Mouse (Mus musculus): ENCODE results near the gene Kcnq1. TPM values are rescaled to one million over a fixed set of nuclear protein-coding genes. Genes with fewer than 3 reads are reported as not detected.

The Kcnq1 gene
- polyA plus RNA-seq, 1 experiment from 2014 or later: 10.5 TPM

- Histone ChIP-seq H3K9me3 (ENCODE audit: control insufficient read depth) (no peaks in the 10 kb centered on the region), H3K4me2 (replicated peaks; ENCODE audit: low read depth) (no peak overlapping the region), H3K4me3 (ENCODE audit: low read depth, low read length) (no peak overlapping the region), H3K4me1 (replicated peaks; ENCODE audit: control insufficient read depth, insufficient read depth, low read length) (no peaks in the 10 kb centered on the region), H3K27ac (ENCODE audit: low read depth, low read length) (no peak overlapping the region), H3K27me3 (replicated peaks; ENCODE audit: control insufficient read depth, insufficient read depth, low read length) (no peaks in the 10 kb centered on the region), H3K36me3 (ENCODE audit: control insufficient read depth, insufficient read depth) (no peaks in the 10 kb centered on the region), H3K9ac (ENCODE audit: low read depth, low read length) (no peak overlapping the region)
- TF ChIP-seq CTCF (IDR thresholded peaks at IDR 0.05; ENCODE audit: low read depth): no peak
- 75% methylated on average over 4 of the region's 4 CpGs for WGBS
- no peak for ATAC-seq
These were observed 104.6 kb downstream of the Kcnq1 start for GRCm38 (mm10) chr7:143210796-143211195.

GRCm38 (mm10) chr7:143251206-143251605, 145.0 kb downstream of the Kcnq1 start:
- Histone ChIP-seq H3K27ac (ENCODE audit: low read depth, low read length) (no peak overlapping the region), H3K9ac (ENCODE audit: low read depth, low read length) (no peak overlapping the region), H3K36me3 (ENCODE audit: control insufficient read depth, insufficient read depth) (peaks cover 7% of the 10 kb centered on the region; the same call in 1 of the 2 replicates), H3K27me3 (replicated peaks; ENCODE audit: control insufficient read depth, insufficient read depth, low read length) (no peaks in the 10 kb centered on the region), H3K9me3 (ENCODE audit: control insufficient read depth) (0 out of 2 replicates have a peak, but pooled peaks cover 10% of the 10 kb centered on the region), H3K4me2 (replicated peaks; ENCODE audit: low read depth) (no peak overlapping the region), H3K4me1 (replicated peaks; ENCODE audit: control insufficient read depth, insufficient read depth, low read length) (no peaks in the 10 kb centered on the region), H3K4me3 (ENCODE audit: low read depth, low read length) (no peak overlapping the region)
- WGBS: 81% methylated on average over 2 of the region's 2 CpGs
- TF ChIP-seq CTCF (IDR thresholded peaks at IDR 0.05; ENCODE audit: low read depth): no peak
- ATAC-seq: no peak

- H3K4me2 ChIP-seq (replicated peaks; ENCODE audit: low read depth): no peak overlapping the region
- ATAC-seq: no peak
- H3K36me3 ChIP-seq (ENCODE audit: control insufficient read depth, insufficient read depth): peaks cover 7% of the 10 kb centered on the region; the same call in 1 of the 2 replicates
- no peaks in the 10 kb centered on the region for H3K27me3 ChIP-seq (replicated peaks; ENCODE audit: control insufficient read depth, insufficient read depth, low read length)
- no peak overlapping the region for H3K27ac ChIP-seq (ENCODE audit: low read depth, low read length)
- no peak overlapping the region for H3K9ac ChIP-seq (ENCODE audit: low read depth, low read length)
- H3K4me3 ChIP-seq (ENCODE audit: low read depth, low read length): no peak overlapping the region
- 0 out of 2 replicates have a peak, but pooled peaks cover 10% of the 10 kb centered on the region for H3K9me3 ChIP-seq (ENCODE audit: control insufficient read depth)
- TF ChIP-seq CTCF (IDR thresholded peaks at IDR 0.05; ENCODE audit: low read depth): no peak
- no peaks in the 10 kb centered on the region for H3K4me1 ChIP-seq (replicated peaks; ENCODE audit: control insufficient read depth, insufficient read depth, low read length)
- WGBS: 90% methylated on average over 6 of the region's 6 CpGs
These were observed 147.1 kb downstream of the Kcnq1 start for GRCm38 (mm10) chr7:143253126-143253871.

GRCm38 (mm10) chr7:143254901-143255300, 148.7 kb downstream of the Kcnq1 start:
- H3K4me3 ChIP-seq (ENCODE audit: low read depth, low read length): no peak overlapping the region

GRCm38 (mm10) chr7:143261246-143261645, 155.1 kb downstream of the Kcnq1 start:
- no peak overlapping the region for H3K27ac ChIP-seq (ENCODE audit: low read depth, low read length)
- no peaks in the 10 kb centered on the region for H3K9me3 ChIP-seq (ENCODE audit: control insufficient read depth)
- no peak overlapping the region for H3K9ac ChIP-seq (ENCODE audit: low read depth, low read length)
- H3K27me3 ChIP-seq (replicated peaks; ENCODE audit: control insufficient read depth, insufficient read depth, low read length): no peaks in the 10 kb centered on the region
- no peak overlapping the region for H3K4me2 ChIP-seq (replicated peaks; ENCODE audit: low read depth)
- TF ChIP-seq CTCF (IDR thresholded peaks at IDR 0.05; ENCODE audit: low read depth): no peak
- peaks cover 12% of the 10 kb centered on the region; the same call in 1 of the 2 replicates for H3K36me3 ChIP-seq (ENCODE audit: control insufficient read depth, insufficient read depth)
- no peaks in the 10 kb centered on the region for H3K4me1 ChIP-seq (replicated peaks; ENCODE audit: control insufficient read depth, insufficient read depth, low read length)
- H3K4me3 ChIP-seq (ENCODE audit: low read depth, low read length): no peak overlapping the region
- ATAC-seq: no peak

More at GRCm38 (mm10) chr7:143254901-143255300, 148.7 kb downstream of the Kcnq1 start:
- no peak overlapping the region for H3K9ac ChIP-seq (ENCODE audit: low read depth, low read length)
- ATAC-seq: no peak
- no peak overlapping the region for H3K27ac ChIP-seq (ENCODE audit: low read depth, low read length)
- 89% methylated on average over 2 of the region's 2 CpGs for WGBS
- H3K4me1 ChIP-seq (replicated peaks; ENCODE audit: control insufficient read depth, insufficient read depth, low read length): no peaks in the 10 kb centered on the region
- H3K27me3 ChIP-seq (replicated peaks; ENCODE audit: control insufficient read depth, insufficient read depth, low read length): no peaks in the 10 kb centered on the region
- no peak overlapping the region for H3K4me2 ChIP-seq (replicated peaks; ENCODE audit: low read depth)
- H3K36me3 ChIP-seq (ENCODE audit: control insufficient read depth, insufficient read depth): peaks cover 7% of the 10 kb centered on the region; the same call in 1 of the 2 replicates
- H3K9me3 ChIP-seq (ENCODE audit: control insufficient read depth): 0 out of 2 replicates have a peak, but pooled peaks cover 10% of the 10 kb centered on the region
- TF ChIP-seq CTCF (IDR thresholded peaks at IDR 0.05; ENCODE audit: low read depth): no peak

- H3K4me1 ChIP-seq (replicated peaks; ENCODE audit: control insufficient read depth, insufficient read depth, low read length): no peaks in the 10 kb centered on the region
- no peaks in the 10 kb centered on the region for H3K9me3 ChIP-seq (ENCODE audit: control insufficient read depth)
- 56% methylated on average over 3 of the region's 3 CpGs for WGBS
- no peak for TF ChIP-seq CTCF (IDR thresholded peaks at IDR 0.05; ENCODE audit: low read depth)
- no peak overlapping the region for H3K27ac ChIP-seq (ENCODE audit: low read depth, low read length)
- no peaks in the 10 kb centered on the region for H3K27me3 ChIP-seq (replicated peaks; ENCODE audit: control insufficient read depth, insufficient read depth, low read length)
- peaks cover 12% of the 10 kb centered on the region; the same call in 1 of the 2 replicates for H3K36me3 ChIP-seq (ENCODE audit: control insufficient read depth, insufficient read depth)
- no peak overlapping the region for H3K4me2 ChIP-seq (replicated peaks; ENCODE audit: low read depth)
- no peak overlapping the region for H3K9ac ChIP-seq (ENCODE audit: low read depth, low read length)
- no peak overlapping the region for H3K4me3 ChIP-seq (ENCODE audit: low read depth, low read length)
- ATAC-seq: no peak
These were observed 157.4 kb downstream of the Kcnq1 start for GRCm38 (mm10) chr7:143263557-143263956.
